Mouse (Mus musculus): Measurements from ENCODE around the gene Mtif3. TPM values are rescaled to one million over a fixed set of nuclear protein-coding genes. Genes with fewer than 3 reads are reported as not detected.

Gene Mtif3
- total and polyA plus RNA-seq, 3 experiments: 22.7 to 38.2 TPM; not detected in 1

GRCm38 (mm10) chr5:146981376-146981775 lies 17.8 kb upstream of the Mtif3 start:
- Histone ChIP-seq H3K27ac (ENCODE audit: control insufficient read depth, low read depth, low read length) (no peak overlapping the region), H3K79me2 (ENCODE audit: control insufficient read depth, insufficient read depth, low read length, poor library complexity) (no peaks in the 10 kb centered on the region), H3K4me3 (ENCODE audit: control insufficient read depth in 1 of 2, insufficient read depth in 1 of 2, low read depth in 2 of 2, low read length in 2 of 2) (no peak overlapping the region), H3K9me3 (replicated peaks; ENCODE audit: insufficient read depth, low read length) (no peaks in the 10 kb centered on the region), H3K4me1 (ENCODE audit: control insufficient read depth in 1 of 2, insufficient read depth in 2 of 2, low read length in 2 of 2) (no peaks in the 10 kb centered on the region), H3K27me3 (ENCODE audit: control insufficient read depth in 1 of 2, insufficient read depth in 2 of 2, low read length in 2 of 2) (peaks cover 2 to 5% of the 10 kb centered on the region in 2 experiments; a peak in 2 of 4 replicates), H3K9ac (ENCODE audit: control insufficient read depth, low read depth, low read length, poor library complexity, severe bottlenecking) (no peak overlapping the region), H3K36me3 (ENCODE audit: control insufficient read depth in 1 of 2, insufficient read depth in 2 of 2, low read length in 2 of 2) (no peaks in the 10 kb centered on the region)
- no peak for TF ChIP-seq POLR2A (IDR thresholded peaks at IDR 0.05; ENCODE audit: control insufficient read depth in 1 of 2, insufficient read depth in 1 of 2, low read depth in 1 of 2, low read length in 2 of 2, poor library complexity in 1 of 2)
- no peak for TF ChIP-seq UBTF (IDR thresholded peaks at IDR 0.05; ENCODE audit: borderline replicate concordance, insufficient read depth, low read depth, low read length)
- TF ChIP-seq USF1 (IDR thresholded peaks at IDR 0.05; ENCODE audit: low read depth, low read length): no peak
- no peak for TF ChIP-seq E2F4 (IDR thresholded peaks at IDR 0.05; ENCODE audit: borderline replicate concordance, low read depth, low read length)
- TF ChIP-seq MAX (IDR thresholded peaks at IDR 0.05; ENCODE audit: low read length): no peak
- TF ChIP-seq POLR2AphosphoS5 (IDR thresholded peaks at IDR 0.05; ENCODE audit: borderline replicate concordance, low read depth, low read length): no peak
- no peak for TF ChIP-seq CTCF (IDR thresholded peaks at IDR 0.05 in 2 of 3, conservative IDR thresholded peaks at IDR 0.05 in 1 of 3; ENCODE audit: control insufficient read depth in 1 of 3, insufficient read depth in 1 of 3, low read depth in 2 of 3, low read length in 3 of 3, poor library complexity in 1 of 3, severe bottlenecking in 1 of 3)
- no peak for TF ChIP-seq MYB (IDR thresholded peaks at IDR 0.05; ENCODE audit: low read depth, low read length)
- no peak for TF ChIP-seq KAT2A (conservative IDR thresholded peaks at IDR 0.05; ENCODE audit: low read depth, low read length)
- TF ChIP-seq BHLHE40 (IDR thresholded peaks at IDR 0.05; ENCODE audit: borderline replicate concordance, low read depth, low read length): no peak
- no peak for TF ChIP-seq MYC (IDR thresholded peaks at IDR 0.05; ENCODE audit: low read depth, low read length)
- no peak for TF ChIP-seq ZNF384 (IDR thresholded peaks at IDR 0.05; ENCODE audit: low read depth, low read length)
- TF ChIP-seq ZC3H11A (IDR thresholded peaks at IDR 0.05; ENCODE audit: low read depth, low read length): no peak
- no peak for TF ChIP-seq ELF1 (IDR thresholded peaks at IDR 0.05; ENCODE audit: low read depth, low read length)
- no peak for TF ChIP-seq GATA1 (IDR thresholded peaks at IDR 0.05; ENCODE audit: low read depth, low read length)
- TF ChIP-seq ZKSCAN1 (IDR thresholded peaks at IDR 0.05; ENCODE audit: low read depth, low read length): no peak
- no peak for TF ChIP-seq NELFE (IDR thresholded peaks at IDR 0.05; ENCODE audit: low read depth, low read length)
- TF ChIP-seq HCFC1 (IDR thresholded peaks at IDR 0.05; ENCODE audit: low read depth, low read length): no peak
- no peak for TF ChIP-seq ZMIZ1 (IDR thresholded peaks at IDR 0.05; ENCODE audit: low read depth, low read length)
- no peak for TF ChIP-seq TCF12 (IDR thresholded peaks at IDR 0.05; ENCODE audit: low read depth, low read length)
- no peak for DNase-seq (ENCODE audit: low read depth, low spot score)

DNA sequence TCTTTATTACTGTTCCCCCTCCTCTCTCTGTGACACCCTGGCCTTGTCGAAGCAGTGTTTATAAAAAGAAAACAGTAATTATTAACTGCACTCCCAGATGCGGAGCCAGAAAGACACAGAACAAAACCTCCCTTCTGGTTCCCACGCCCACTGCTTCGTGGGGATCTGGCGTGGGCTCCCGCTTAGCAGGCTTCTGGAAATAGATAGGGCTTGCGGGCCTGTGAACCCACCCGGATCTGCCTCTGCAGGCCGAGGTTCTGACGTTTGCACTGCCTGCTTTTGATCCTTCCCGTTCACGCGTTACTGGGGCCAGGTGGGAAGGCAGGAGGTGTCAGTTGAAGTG lies 11.2 kb upstream of the Mtif3 start:
- no peak overlapping the region for H3K27ac ChIP-seq (ENCODE audit: control insufficient read depth, low read depth, low read length)
- H3K9ac ChIP-seq (ENCODE audit: control insufficient read depth, low read depth, low read length, poor library complexity, severe bottlenecking): no peak overlapping the region
- H3K27me3 ChIP-seq (ENCODE audit: control insufficient read depth in 1 of 2, insufficient read depth in 2 of 2, low read length in 2 of 2): peaks cover 1 to 5% of the 10 kb centered on the region in 2 experiments
- TF ChIP-seq POLR2A (IDR thresholded peaks at IDR 0.05; ENCODE audit: control insufficient read depth in 1 of 2, insufficient read depth in 1 of 2, low read depth in 1 of 2, low read length in 2 of 2, poor library complexity in 1 of 2) (no peak), RCOR1 (IDR thresholded peaks at IDR 0.05; ENCODE audit: low read depth, low read length) (no peak), CHD2 (IDR thresholded peaks at IDR 0.05; ENCODE audit: low read length) (no peak), GATA1 (IDR thresholded peaks at IDR 0.05; ENCODE audit: low read depth, low read length) (no peak), HCFC1 (IDR thresholded peaks at IDR 0.05; ENCODE audit: low read depth, low read length) (no peak), EP300 (IDR thresholded peaks at IDR 0.05; ENCODE audit: low read depth in 1 of 2, low read length in 2 of 2) (no peak), SIN3A (IDR thresholded peaks at IDR 0.05; ENCODE audit: low read length) (no peak), ETS1 (IDR thresholded peaks at IDR 0.05; ENCODE audit: low read depth, low read length) (no peak), MAFK (IDR thresholded peaks at IDR 0.05; ENCODE audit: borderline replicate concordance, low read depth, low read length) (no peak), POLR2AphosphoS2 (IDR thresholded peaks at IDR 0.05; ENCODE audit: low read length) (no peak), TAL1 (IDR thresholded peaks at IDR 0.05; ENCODE audit: low read length) (no peak), MAX (IDR thresholded peaks at IDR 0.05; ENCODE audit: low read length) (no peak), ZNF384 (IDR thresholded peaks at IDR 0.05; ENCODE audit: low read depth, low read length) (no peak)
- H3K9me3 ChIP-seq (replicated peaks; ENCODE audit: insufficient read depth, low read length): no peaks in the 10 kb centered on the region
- no peaks in the 10 kb centered on the region for H3K36me3 ChIP-seq (ENCODE audit: control insufficient read depth in 1 of 2, insufficient read depth in 2 of 2, low read length in 2 of 2)
- H3K79me2 ChIP-seq (ENCODE audit: control insufficient read depth, insufficient read depth, low read length, poor library complexity): no peaks in the 10 kb centered on the region
- H3K4me3 ChIP-seq (ENCODE audit: control insufficient read depth in 1 of 2, insufficient read depth in 1 of 2, low read depth in 2 of 2, low read length in 2 of 2): no peak overlapping the region
- DNase-seq (ENCODE audit: low read depth, low spot score): no peak
- H3K4me1 ChIP-seq (ENCODE audit: control insufficient read depth in 1 of 2, insufficient read depth in 2 of 2, low read length in 2 of 2): no peaks in the 10 kb centered on the region

All from MEL (cell line).